Mouse (Mus musculus) bone marrow, adult 2 months (tissue): ENCODE results near the gene Trcg1.

Source experiments
- CTCF ChIP-seq: fragments of 200-500 bp; IDR thresholded peaks from 2 replicates; pipeline ENCODE4 v1.5.1; 2011; ENCODE audit warnings: low read length, control low read depth; ENCODE audit not compliant: control insufficient read depth, insufficient read depth
- POLR2A ChIP-seq: fragments of 200-500 bp; IDR thresholded peaks from 2 replicates; pipeline ENCODE4 v1.6.1; 2011; ENCODE audit warnings: low read depth, mild to moderate bottlenecking, control low read depth, low read length, borderline replicate concordance; ENCODE audit not compliant: control insufficient read depth

- TF ChIP-seq CTCF (no peak), POLR2A (no peak)
These were observed 1.9 kb downstream of the Trcg1 start for GRCm38 (mm10) chr9:57238220-57238619.
